Mouse (Mus musculus) brown adipose tissue, adult 24 weeks (tissue): ENCODE results near the gene Hectd4. TPM values are rescaled to one million over a fixed set of nuclear protein-coding genes. Genes with fewer than 3 reads are reported as not detected.
"Not testable (repeated sequence)": the region's sequence is repeated elsewhere in the genome, so short reads cannot be mapped to it uniquely, and the experiment has no call there.

Experiments
- H3K27ac ChIP-seq: fragments of 200-500 bp; replicated peaks from 2 replicates; pipeline ENCODE4 v1.5.1; 2012; ENCODE audit warnings: low read depth, mild to moderate bottlenecking, low read length
- H3K4me1 ChIP-seq: fragments of 200-500 bp; 2 replicates; pipeline ENCODE4 v1.6.1; 2012; ENCODE audit warnings: low read length, mixed read lengths; ENCODE audit not compliant: control insufficient read depth, insufficient read depth, insufficient read length
- H3K4me3 ChIP-seq: fragments of 200-500 bp; 2 replicates; pipeline ENCODE4 v1.5.1; 2012; ENCODE audit warnings: low read depth, mild to moderate bottlenecking, low read length, moderate library complexity; ENCODE audit not compliant: insufficient read depth
- polyA plus RNA-seq: library from polyadenylated mRNA; stranded (reverse); fragments of >200 nt; gene quantifications from 2 replicates; pipeline ENCODE4 v1.2.4, GENCODE M21; 2012; ENCODE audit not compliant: missing spikeins, insufficient read depth, insufficient read length

Gene Hectd4
- polyA plus RNA-seq, 1 experiment, result 6.0 TPM

GRCm38 (mm10) chr5:121216584-121217312, 3.3 kb upstream of the Hectd4 start:
- not testable (repeated sequence) for H3K27ac ChIP-seq, H3K4me1 ChIP-seq

GRCm38 (mm10) chr5:121217313-121217634, 2.7 kb upstream of the Hectd4 start:
- H3K27ac ChIP-seq, result no peak overlapping the region
- no peaks in the 10 kb centered on the region for H3K4me1 ChIP-seq
- H3K4me3 ChIP-seq, result no peak overlapping the region

More at GRCm38 (mm10) chr5:121216584-121217312, 3.3 kb upstream of the Hectd4 start:
- not testable (repeated sequence) for H3K4me3 ChIP-seq

- no peaks in the 10 kb centered on the region for H3K4me1 ChIP-seq
- no peak overlapping the region for H3K27ac ChIP-seq
- H3K4me3 ChIP-seq, result no peak overlapping the region
Measured at GRCm38 (mm10) chr5:121219190-121219589, 829 bp upstream of the Hectd4 start.

DNA sequence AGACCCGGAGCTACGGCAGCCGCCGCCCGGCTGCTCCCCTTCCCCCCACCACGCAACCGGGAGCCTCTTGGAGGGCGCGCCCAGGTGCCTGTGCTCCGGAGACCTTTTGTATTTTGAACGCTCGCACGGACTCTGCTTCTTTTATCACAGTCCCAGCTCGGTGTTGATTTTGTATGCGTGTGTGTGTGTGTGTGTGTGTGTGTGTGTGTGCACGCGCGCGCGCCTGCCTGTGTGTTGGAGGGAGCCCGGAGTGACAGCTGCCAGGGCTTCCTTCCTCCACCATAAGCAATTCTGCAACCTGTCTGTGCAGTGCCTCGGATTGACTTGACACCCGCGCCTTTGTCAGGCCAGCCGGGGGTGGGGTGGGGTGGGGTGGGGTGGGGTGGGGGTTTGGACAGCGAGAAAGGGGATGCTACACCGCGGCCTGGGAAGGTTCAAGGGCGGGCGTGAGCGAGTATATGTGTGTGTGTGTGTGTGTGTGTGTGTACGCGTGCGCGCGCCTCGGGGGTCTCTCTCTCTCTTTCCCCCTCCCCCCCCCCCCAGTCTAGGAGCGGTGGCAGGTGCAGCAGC, 798 bp downstream of the Hectd4 start:
- Histone ChIP-seq H3K4me1 (peaks cover 4% of the 10 kb centered on the region; the same call in 1 of the 2 replicates), H3K4me3 (peak overlapping the region; percentile 100), H3K27ac (0 out of 2 replicates have a peak overlapping the region, but pooled peaks have one; percentile 10)

GRCm38 (mm10) chr5:121221328-121221850, 1.4 kb downstream of the Hectd4 start:
- H3K4me3 ChIP-seq, result peak overlapping the region; percentile 28
- no peak overlapping the region for H3K27ac ChIP-seq
- H3K4me1 ChIP-seq, result peaks cover 7% of the 10 kb centered on the region; the same call in 1 of the 2 replicates

DNA sequence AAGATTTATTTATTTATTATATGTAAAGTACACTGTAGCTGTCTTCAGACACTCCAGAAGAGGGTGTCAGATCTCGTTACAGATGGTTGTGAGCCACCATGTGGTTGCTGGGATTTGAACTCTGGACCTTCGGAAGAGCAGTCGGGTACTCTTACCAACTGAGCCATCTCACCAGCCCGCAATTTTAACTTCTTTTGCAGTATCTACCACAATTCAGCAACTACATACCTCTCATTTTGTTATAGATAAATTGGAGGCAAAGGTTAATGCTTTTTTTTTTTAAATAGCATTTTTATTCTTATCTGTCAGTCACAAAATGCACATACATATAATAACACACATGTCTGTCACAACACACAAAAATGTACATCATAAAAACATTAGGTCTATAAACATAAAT, 4.0 kb downstream of the Hectd4 start:
- not testable (repeated sequence) for H3K4me1 ChIP-seq, H3K27ac ChIP-seq, H3K4me3 ChIP-seq

- Histone ChIP-seq H3K27ac (no peak overlapping the region), H3K4me3 (no peak overlapping the region), H3K4me1 (peaks cover 8% of the 10 kb centered on the region)
Measured at GRCm38 (mm10) chr5:121224856-121225255, 4.8 kb downstream of the Hectd4 start.

- Histone ChIP-seq H3K27ac (no peak overlapping the region), H3K4me1 (peaks cover 8% of the 10 kb centered on the region), H3K4me3 (no peak overlapping the region)
Measured at GRCm38 (mm10) chr5:121225854-121226253, 5.8 kb downstream of the Hectd4 start.

GRCm38 (mm10) chr5:121226406-121226805, 6.4 kb downstream of the Hectd4 start:
- H3K4me1 ChIP-seq, result peaks cover 8% of the 10 kb centered on the region
- no peak overlapping the region for H3K4me3 ChIP-seq
- no peak overlapping the region for H3K27ac ChIP-seq

- peaks cover 8% of the 10 kb centered on the region for H3K4me1 ChIP-seq
- no peak overlapping the region for H3K4me3 ChIP-seq
- no peak overlapping the region for H3K27ac ChIP-seq
Measured at GRCm38 (mm10) chr5:121226845-121227244, 6.8 kb downstream of the Hectd4 start.

- not testable (repeated sequence) for H3K27ac ChIP-seq, H3K4me3 ChIP-seq, H3K4me1 ChIP-seq
Measured at GRCm38 (mm10) chr5:121227330-121227729, 7.3 kb downstream of the Hectd4 start.

GRCm38 (mm10) chr5:121229182-121229581, 9.2 kb downstream of the Hectd4 start:
- H3K4me1 ChIP-seq, result peaks cover 8% of the 10 kb centered on the region
- no peak overlapping the region for H3K4me3 ChIP-seq
- no peak overlapping the region for H3K27ac ChIP-seq

DNA sequence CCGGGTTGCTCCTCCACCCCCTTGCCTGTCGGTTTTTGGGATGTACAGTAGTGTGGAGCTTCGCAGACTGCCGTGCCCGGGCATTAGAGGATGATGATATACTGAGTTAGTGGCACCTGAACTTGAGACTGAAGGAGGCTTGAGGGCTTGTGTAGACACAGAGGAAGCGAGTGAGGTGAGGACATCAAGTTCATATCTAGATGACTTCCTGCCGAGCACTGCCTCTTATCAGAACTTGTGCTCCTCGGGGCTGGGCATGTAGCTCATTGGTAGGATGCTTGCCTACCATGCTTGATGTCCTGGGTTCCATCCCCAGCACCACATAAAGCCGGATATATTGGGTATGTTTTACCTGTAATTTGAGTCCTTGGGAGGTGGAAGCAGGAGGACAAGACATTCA, 10.8 kb downstream of the Hectd4 start:
- Histone ChIP-seq H3K4me3 (no peak overlapping the region), H3K4me1 (peaks cover 5% of the 10 kb centered on the region), H3K27ac (no peak overlapping the region)

DNA sequence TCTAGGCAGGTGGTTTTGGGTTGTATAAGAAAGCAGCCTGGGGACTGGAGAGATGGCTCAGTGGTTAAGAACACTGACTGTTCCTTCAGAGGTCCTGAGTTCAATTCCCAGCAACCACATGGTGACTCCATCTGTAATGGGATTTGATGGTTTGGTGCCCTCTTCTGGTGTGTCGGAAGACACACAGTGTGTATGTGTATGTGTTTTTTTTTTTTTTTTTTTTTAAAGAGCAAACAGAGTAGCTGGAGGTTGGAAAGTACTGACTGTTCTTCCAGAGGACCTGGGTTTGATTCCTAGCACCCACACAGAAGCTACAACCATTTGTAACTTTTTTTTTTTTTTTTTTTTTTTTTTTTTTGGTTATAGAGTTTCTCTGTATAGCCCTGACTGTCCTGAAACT, 12.8 kb downstream of the Hectd4 start:
- Histone ChIP-seq H3K27ac (no peak overlapping the region), H3K4me1 (peaks cover 2% of the 10 kb centered on the region; the same call in 1 of the 2 replicates), H3K4me3 (no peak overlapping the region)

DNA sequence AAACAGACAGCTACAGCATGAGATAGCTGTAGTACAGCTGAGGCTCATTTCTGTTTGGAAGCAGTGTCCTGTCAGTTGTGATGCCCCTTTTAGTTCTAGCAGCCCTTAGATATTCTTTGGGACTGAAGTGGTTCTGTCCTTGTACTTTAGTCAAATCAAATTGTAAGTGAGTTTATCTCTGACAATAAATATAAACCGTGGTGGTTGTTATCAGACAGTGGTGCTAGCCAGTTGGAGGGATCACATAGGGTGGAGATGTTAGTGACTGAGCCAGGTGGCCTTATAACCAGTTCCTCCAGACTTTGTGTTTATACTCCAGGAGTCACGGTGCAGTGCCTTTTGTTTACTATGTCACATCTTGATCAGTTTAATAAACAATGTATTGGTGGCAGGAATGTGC, 13.7 kb downstream of the Hectd4 start:
- Histone ChIP-seq H3K4me1 (no peaks in the 10 kb centered on the region), H3K27ac (no peak overlapping the region), H3K4me3 (no peak overlapping the region)

GRCm38 (mm10) chr5:121236171-121236570, 16.2 kb downstream of the Hectd4 start:
- H3K27ac ChIP-seq, result no peak overlapping the region
- no peak overlapping the region for H3K4me3 ChIP-seq
- no peaks in the 10 kb centered on the region for H3K4me1 ChIP-seq
